Mouse (Mus musculus) spleen, adult 10 weeks (tissue): ENCODE data around the gene Rfx8. TPM values are rescaled to one million over a fixed set of nuclear protein-coding genes. Genes with fewer than 3 reads are reported as not detected.

Experiments used
- polyA plus RNA-seq: library from polyadenylated mRNA; stranded (reverse); fragments of 350-450 nt; fragmentation: Illumina TruSeq; extraction: RNeasy Lipid Tissue Mini Kit (QIAGEN cat#74804); gene quantifications from one replicate; pipeline ENCODE4 v1.2.3, GENCODE M21; 2015; ENCODE audit warnings: low replicate concordance; ENCODE audit not compliant: insufficient read depth

The Rfx8 gene
- not detected for polyA plus RNA-seq

DNA sequence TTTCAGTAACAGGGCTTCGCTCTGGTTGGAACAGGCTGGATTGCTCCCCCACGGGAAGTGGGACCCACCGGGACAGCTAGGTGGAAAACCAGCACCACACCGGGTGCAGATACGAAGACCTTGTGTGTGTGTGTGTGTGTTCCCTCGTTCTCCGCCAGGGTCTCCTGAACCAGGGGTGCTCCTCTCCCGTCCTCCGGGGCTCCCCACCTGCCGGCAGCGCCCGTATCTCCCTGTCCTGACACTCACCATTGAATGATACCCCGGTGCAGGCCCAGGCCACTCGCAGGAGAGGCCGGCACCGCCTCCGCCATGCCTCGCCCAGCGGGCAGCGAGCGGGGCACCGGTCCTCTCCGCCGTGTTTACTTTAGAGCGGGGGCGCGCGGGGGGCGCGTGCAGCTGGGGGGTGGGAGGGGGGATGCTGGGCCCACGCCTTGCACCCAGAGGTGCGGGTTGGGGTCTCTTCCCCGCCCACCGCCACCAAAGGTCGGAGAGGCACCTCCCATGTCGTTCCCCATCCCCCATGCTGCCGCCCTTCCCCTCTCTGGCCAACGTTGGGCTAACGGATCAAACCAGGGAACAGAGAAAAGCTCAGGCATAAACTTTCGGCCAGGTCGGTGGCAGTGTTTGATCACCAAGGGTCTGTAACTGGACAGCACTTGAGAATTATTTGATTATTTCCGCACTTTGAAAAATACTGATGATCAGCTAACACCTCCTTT lies at the start of gene Rfx8:
Rfx8 (minus strand) TSS at position 366 of the 719 bp plus-strand sequence.

DNA sequence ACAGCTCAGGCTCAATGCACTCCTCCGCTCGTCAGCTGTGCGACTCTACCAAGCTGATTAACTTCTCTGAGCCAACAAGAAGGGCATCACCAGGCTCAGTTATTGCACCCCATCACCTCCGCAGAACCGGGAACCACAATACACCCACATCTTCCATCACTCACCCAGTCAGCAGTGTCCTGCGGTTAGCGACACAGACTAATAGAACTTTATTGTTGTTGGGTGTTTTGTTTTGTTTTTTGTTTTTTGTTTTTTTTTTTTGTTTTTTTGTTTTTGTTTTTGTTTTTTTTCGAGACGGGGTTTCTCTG lies 69.6 kb downstream of the Rfx8 start, which contains the start of gene Creg2:
Creg2 (minus strand) TSS at position 234 of the 308 bp plus-strand sequence.

Other genes starting within 250 kb of the Rfx8 start
- gene Tbc1d8, start 242.2 kb downstream of the Rfx8 start, polyA plus RNA-seq = 38.7 TPM
- 31.7 TPM for gene Cnot11, start 186.0 kb downstream of the Rfx8 start, polyA plus RNA-seq
- gene Rnf149, start 143.6 kb downstream of the Rfx8 start, polyA plus RNA-seq = 44.6 TPM
- 0.11 TPM for gene Creg2, start 69.5 kb downstream of the Rfx8 start, polyA plus RNA-seq
- gene Gm3646, start 84.3 kb upstream of the Rfx8 start, polyA plus RNA-seq = not detected
- gene Map4k4, start 179.9 kb upstream of the Rfx8 start, polyA plus RNA-seq = 140 TPM